Mouse (Mus musculus) cerebellum, adult 2 months (tissue): ENCODE data around the gene Iah1.

ENCODE experiments used
- CTCF ChIP-seq: fragments of 200-500 bp; IDR thresholded peaks from 2 replicates; pipeline ENCODE4 v1.5.1; 2011; ENCODE audit warnings: low read depth, mild to moderate bottlenecking, control low read depth, low read length, moderate library complexity, borderline replicate concordance; ENCODE audit not compliant: insufficient read depth
- POLR2A ChIP-seq: fragments of 200-500 bp; IDR thresholded peaks from 2 replicates; pipeline ENCODE4 v1.6.1; 2011; ENCODE audit warnings: low read length, control low read depth, borderline replicate concordance; ENCODE audit not compliant: insufficient read depth

- no peak for TF ChIP-seq CTCF
- no peak for TF ChIP-seq POLR2A
These were observed 17.6 kb downstream of the Iah1 start for GRCm38 (mm10) chr12:21333766-21334165.
